Mouse (Mus musculus): ENCODE data around the gene Sh3bgrl2.

- TF ChIP-seq CTCF (IDR thresholded peaks at IDR 0.05; ENCODE audit: low read depth, low read length) (no peak), EP300 (IDR thresholded peaks at IDR 0.05; ENCODE audit: insufficient read depth, low read depth, low read length) (0 out of 2 replicates have a peak, but pooled peaks have one; percentile 23), POLR2A (IDR thresholded peaks at IDR 0.05; ENCODE audit: insufficient read depth, low read length) (no peak)
Observed at GRCm38 (mm10) chr9:83568937-83569336, 20.8 kb downstream of the Sh3bgrl2 start.

Measured in ES-Bruce4 (cell line).